18 mouse cellular contexts compared by ENCODE assay signal in the genomic region with DNA sequence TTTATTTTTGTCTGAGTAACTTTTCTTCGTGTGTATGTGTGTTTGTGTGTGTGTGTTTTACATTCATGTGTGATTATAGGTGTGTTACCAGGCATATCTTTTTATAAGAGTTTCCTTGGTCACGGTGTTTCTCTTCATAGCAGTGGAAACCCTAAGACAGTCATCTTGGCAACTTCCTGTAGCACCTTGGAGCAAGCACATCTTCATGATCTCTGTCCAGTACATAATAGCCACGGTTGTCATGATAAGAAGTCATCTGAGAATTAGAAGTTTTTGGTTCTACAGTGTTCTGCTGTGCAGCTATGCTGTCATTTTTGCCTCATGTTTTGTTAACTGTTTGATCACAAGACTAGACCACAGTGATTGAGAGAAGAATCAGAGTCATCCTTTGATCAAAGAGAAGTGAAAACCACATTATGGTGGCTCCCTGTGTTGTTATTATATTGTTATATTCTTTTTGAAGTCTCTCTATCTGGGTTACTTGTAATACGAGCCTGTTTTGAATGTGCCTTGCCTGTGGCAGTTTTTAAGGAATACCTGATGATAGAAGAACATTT.
DNase-seq lines count a peak whose midpoint lies in the region; ATAC-seq lines count a peak whose summit lies in the region.
"Had no signal": no experiment of that assay in that cellular context is flagged by ENCODE, and none has a peak within 500 bp of the region (broad histone marks: within the 10 kb centered on the region; RNA-seq: fewer than 3 reads in every experiment).

No protein-coding gene starts in this region.

- peak; percentile 85 for ATAC-seq in CD4-positive, CD25-positive, alpha-beta regulatory T cell, adult 4 months
- peak; percentile 94 for ATAC-seq in activated CD4-positive, CD25-positive, alpha-beta regulatory T cell, adult 4 months
- ATAC-seq: forebrain, embryonic 14.5 days; hindbrain, embryonic 16.5 days; intestine, postnatal 0 days had no signal

- peak; percentile 74 for DNase-seq in naive thymus-derived CD4-positive, alpha-beta T cell, adult 2 months (ENCODE audit: low read depth)
- no peak for DNase-seq in cerebellum, adult 9-11 months
- DNase-seq in layer of hippocampus, postnatal 36 days = no peak
- DNase-seq in right cerebral cortex, postnatal 4 days = no peak
- DNase-seq: adrenal gland, adult 2 months; adrenal gland, postnatal 36 days; cerebellum, adult 18-20 months; cerebellum, adult 9-10 months; cerebellum, postnatal 25 days; gastrocnemius, postnatal 25 days; heart, adult 18-20 months; heart, postnatal 10 days; heart, postnatal 36 days had no signal
